Mouse (Mus musculus): ENCODE measurements around the gene Gm19426. TPM values are rescaled to one million over a fixed set of nuclear protein-coding genes. Genes with fewer than 3 reads are reported as not detected.

Gene Gm19426
- polyA plus RNA-seq (2012; rRNA removed), result 0.28 and 0.32 TPM in 2 replicates

- peaks cover 10% of the 10 kb centered on the region; the same call in 1 of the 2 replicates for H3K4me1 ChIP-seq (ENCODE audit: control insufficient read depth, insufficient read depth, insufficient read length)
- DNase-seq (ENCODE audit: low read depth in 1 of 2, low spot score in 2 of 2), result no peak
- peak within 1 kb of the TSS; percentile 60 for H3K4me3 ChIP-seq (ENCODE audit: extremely low read depth, insufficient read depth, insufficient read length)
- TF ChIP-seq CTCF (IDR thresholded peaks at IDR 0.05; ENCODE audit: extremely low read depth, insufficient read depth, insufficient read length, insufficient replicate concordance) (no peak), POLR2A (IDR thresholded peaks at IDR 0.05; ENCODE audit: low read depth, low read length) (no peak)
- under 1% methylated on average over 25 of the region's 25 CpGs for WGBS
- H3K27me3 ChIP-seq (ENCODE audit: control insufficient read depth, insufficient read depth, low read length), result peaks cover 14% of the 10 kb centered on the region
- no peaks in the 10 kb centered on the region for H3K36me3 ChIP-seq (ENCODE audit: control insufficient read depth, insufficient read depth, low read length)
- H3K27ac ChIP-seq (ENCODE audit: insufficient read depth, low read length), result peak within 1 kb of the TSS; percentile 66
These were observed at the start of gene Gm19426 for GRCm38 (mm10) chr2:84743561-84743960. TSS of gene Gm19426 (minus strand) at chr2:84743655.

DNA sequence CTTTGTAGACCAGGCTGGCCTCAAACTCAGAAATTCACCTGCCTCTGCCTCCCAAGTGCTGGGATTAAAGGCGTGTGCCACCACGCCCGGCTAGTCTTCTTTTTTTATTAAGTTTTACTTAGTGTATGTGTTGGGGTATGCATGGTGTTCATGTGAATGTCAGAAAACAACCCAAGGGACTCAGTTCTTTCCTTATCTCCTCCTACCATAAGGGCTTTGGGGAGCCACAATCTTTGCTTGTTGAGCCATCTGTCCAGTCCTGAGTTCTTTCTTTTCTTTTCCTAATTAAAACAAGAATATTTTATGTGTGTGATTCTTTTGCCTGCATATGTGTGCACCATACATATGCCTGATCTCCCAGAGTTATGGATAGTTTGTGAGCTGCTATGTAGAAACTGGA, 49.7 kb upstream of the Gm19426 start:
- WGBS, result 75% methylated on average over 3 of the region's 3 CpGs
- Histone ChIP-seq H3K36me3 (ENCODE audit: control insufficient read depth, insufficient read depth, low read length) (no peaks in the 10 kb centered on the region), H3K27ac (ENCODE audit: insufficient read depth, low read length) (no peak overlapping the region), H3K27me3 (ENCODE audit: control insufficient read depth, insufficient read depth, low read length) (no peaks in the 10 kb centered on the region), H3K4me1 (ENCODE audit: control insufficient read depth, insufficient read depth, insufficient read length) (no peaks in the 10 kb centered on the region), H3K4me3 (ENCODE audit: extremely low read depth, insufficient read depth, insufficient read length) (no peak overlapping the region)
- TF ChIP-seq POLR2A (IDR thresholded peaks at IDR 0.05; ENCODE audit: low read depth, low read length) (no peak), CTCF (IDR thresholded peaks at IDR 0.05; ENCODE audit: extremely low read depth, insufficient read depth, insufficient read length, insufficient replicate concordance) (no peak)
- no peak for DNase-seq (ENCODE audit: low read depth in 1 of 2, low spot score in 2 of 2)

GRCm38 (mm10) chr2:84792516-84792915, 49.1 kb upstream of the Gm19426 start:
- Histone ChIP-seq H3K4me3 (ENCODE audit: extremely low read depth, insufficient read depth, insufficient read length) (no peak overlapping the region), H3K27me3 (ENCODE audit: control insufficient read depth, insufficient read depth, low read length) (no peaks in the 10 kb centered on the region), H3K36me3 (ENCODE audit: control insufficient read depth, insufficient read depth, low read length) (no peaks in the 10 kb centered on the region), H3K4me1 (ENCODE audit: control insufficient read depth, insufficient read depth, insufficient read length) (no peaks in the 10 kb centered on the region), H3K27ac (ENCODE audit: insufficient read depth, low read length) (no peak overlapping the region)
- no peak for DNase-seq (ENCODE audit: low read depth in 1 of 2, low spot score in 2 of 2)
- 92% methylated on average over 3 of the region's 3 CpGs for WGBS
- TF ChIP-seq POLR2A (IDR thresholded peaks at IDR 0.05; ENCODE audit: low read depth, low read length) (no peak), CTCF (IDR thresholded peaks at IDR 0.05; ENCODE audit: extremely low read depth, insufficient read depth, insufficient read length, insufficient replicate concordance) (no peak)

DNA sequence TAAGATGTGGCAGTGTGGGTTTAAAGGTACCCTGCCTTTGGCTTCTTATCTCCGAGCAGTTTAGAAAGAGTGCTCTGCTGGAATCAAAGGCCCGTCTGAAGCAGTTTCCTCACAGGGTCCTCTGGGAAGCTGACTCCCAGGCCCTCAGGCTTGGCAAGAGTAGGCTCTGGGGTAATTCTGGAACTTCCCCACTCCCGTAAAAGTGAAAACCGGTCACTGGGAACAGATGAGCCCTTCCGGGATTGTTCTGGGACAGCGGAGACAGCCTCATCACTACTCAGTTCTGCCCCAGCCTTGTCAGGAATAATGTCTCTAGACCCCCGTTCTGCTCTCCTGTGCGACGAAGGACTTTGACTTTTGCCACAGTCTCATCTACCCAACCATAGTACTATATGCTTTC, 47.0 kb upstream of the Gm19426 start:
- no peak for TF ChIP-seq POLR2A (IDR thresholded peaks at IDR 0.05; ENCODE audit: low read depth, low read length)
- no peak for TF ChIP-seq CTCF (IDR thresholded peaks at IDR 0.05; ENCODE audit: extremely low read depth, insufficient read depth, insufficient read length, insufficient replicate concordance)
- no peaks in the 10 kb centered on the region for H3K27me3 ChIP-seq (ENCODE audit: control insufficient read depth, insufficient read depth, low read length)
- H3K4me1 ChIP-seq (ENCODE audit: control insufficient read depth, insufficient read depth, insufficient read length), result no peaks in the 10 kb centered on the region
- WGBS, result 85% methylated on average over 9 of the region's 9 CpGs
- no peaks in the 10 kb centered on the region for H3K36me3 ChIP-seq (ENCODE audit: control insufficient read depth, insufficient read depth, low read length)
- no peak for DNase-seq (ENCODE audit: low read depth in 1 of 2, low spot score in 2 of 2)
- H3K4me3 ChIP-seq (ENCODE audit: extremely low read depth, insufficient read depth, insufficient read length), result no peak overlapping the region
- no peak overlapping the region for H3K27ac ChIP-seq (ENCODE audit: insufficient read depth, low read length)

DNA sequence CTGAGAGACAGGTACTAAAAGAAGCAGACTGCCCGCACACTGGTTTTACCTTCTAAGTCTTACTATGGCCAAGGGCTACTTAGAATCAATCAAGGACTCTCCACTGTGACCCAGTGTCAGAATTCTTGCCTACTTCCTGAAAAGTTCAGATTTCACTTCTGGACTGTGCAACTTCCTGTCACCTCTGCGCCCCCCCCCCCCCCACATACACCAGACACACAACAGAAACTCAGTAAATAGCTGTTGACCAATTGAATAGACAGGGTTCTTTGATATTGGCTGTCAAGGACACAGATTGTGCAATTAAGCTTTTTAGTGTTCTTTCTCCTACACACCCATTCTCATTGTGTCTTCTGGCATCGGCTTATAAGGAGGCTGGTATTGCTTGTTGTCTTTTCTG, 44.9 kb upstream of the Gm19426 start:
- no peak for DNase-seq (ENCODE audit: low read depth in 1 of 2, low spot score in 2 of 2)
- Histone ChIP-seq H3K36me3 (ENCODE audit: control insufficient read depth, insufficient read depth, low read length) (no peaks in the 10 kb centered on the region), H3K27me3 (ENCODE audit: control insufficient read depth, insufficient read depth, low read length) (no peaks in the 10 kb centered on the region), H3K27ac (ENCODE audit: insufficient read depth, low read length) (no peak overlapping the region), H3K4me3 (ENCODE audit: extremely low read depth, insufficient read depth, insufficient read length) (no peak overlapping the region), H3K4me1 (ENCODE audit: control insufficient read depth, insufficient read depth, insufficient read length) (no peaks in the 10 kb centered on the region)
- WGBS, result 69% methylated on average over 3 of the region's 3 CpGs
- TF ChIP-seq POLR2A (IDR thresholded peaks at IDR 0.05; ENCODE audit: low read depth, low read length) (no peak), CTCF (IDR thresholded peaks at IDR 0.05; ENCODE audit: extremely low read depth, insufficient read depth, insufficient read length, insufficient replicate concordance) (no peak)

DNA sequence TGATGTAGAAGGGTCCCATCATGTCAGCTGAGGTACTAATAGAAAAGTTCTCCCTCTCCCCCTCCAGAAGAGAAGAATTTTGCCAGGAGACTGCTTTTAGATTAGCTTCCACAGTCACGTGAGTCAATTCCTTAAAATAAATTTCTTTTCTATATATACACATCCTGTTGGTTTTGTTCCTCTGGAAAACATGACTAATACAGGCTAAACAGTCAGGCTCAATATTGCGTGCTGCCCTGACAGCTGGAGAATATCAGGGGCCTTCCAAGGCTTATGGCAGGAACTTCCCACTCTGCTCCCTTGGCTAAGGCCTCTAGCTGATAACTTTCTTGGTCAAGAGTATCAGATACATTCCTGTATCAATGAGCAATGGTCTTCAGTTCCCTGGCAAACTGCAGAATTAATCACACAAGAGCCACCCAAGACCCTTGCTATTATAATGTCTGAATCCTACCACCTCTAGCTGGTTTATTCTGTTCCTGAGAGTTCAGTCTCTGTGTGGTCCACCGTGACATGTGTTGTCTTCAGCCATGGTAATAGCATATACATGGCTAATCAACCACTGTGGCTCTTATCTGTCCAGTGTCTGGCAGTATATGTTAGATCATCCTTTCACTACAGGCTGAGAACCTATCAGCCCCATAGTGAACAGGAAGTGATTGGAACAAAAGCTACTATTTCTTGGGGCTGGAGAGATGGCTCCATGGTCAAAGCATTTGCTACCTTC, 40.5 kb upstream of the Gm19426 start:
- WGBS, result 72% methylated on average over 3 of the region's 3 CpGs
- H3K4me1 ChIP-seq (ENCODE audit: control insufficient read depth, insufficient read depth, insufficient read length), result no peaks in the 10 kb centered on the region
- TF ChIP-seq POLR2A (IDR thresholded peaks at IDR 0.05; ENCODE audit: low read depth, low read length) (no peak), CTCF (IDR thresholded peaks at IDR 0.05; ENCODE audit: extremely low read depth, insufficient read depth, insufficient read length, insufficient replicate concordance) (no peak)
- no peak overlapping the region for H3K4me3 ChIP-seq (ENCODE audit: extremely low read depth, insufficient read depth, insufficient read length)
- no peak for DNase-seq (ENCODE audit: low read depth in 1 of 2, low spot score in 2 of 2)
- no peaks in the 10 kb centered on the region for H3K36me3 ChIP-seq (ENCODE audit: control insufficient read depth, insufficient read depth, low read length)
- no peak overlapping the region for H3K27ac ChIP-seq (ENCODE audit: insufficient read depth, low read length)
- no peaks in the 10 kb centered on the region for H3K27me3 ChIP-seq (ENCODE audit: control insufficient read depth, insufficient read depth, low read length)

GRCm38 (mm10) chr2:84783315-84783714, 39.9 kb upstream of the Gm19426 start:
- 5% methylated on average over 1 of the region's 1 CpGs for WGBS

More at GRCm38 (mm10) chr2:84783315-84783714, 39.9 kb upstream of the Gm19426 start:
- Histone ChIP-seq H3K27me3 (ENCODE audit: control insufficient read depth, insufficient read depth, low read length) (no peaks in the 10 kb centered on the region), H3K4me1 (ENCODE audit: control insufficient read depth, insufficient read depth, insufficient read length) (no peaks in the 10 kb centered on the region), H3K4me3 (ENCODE audit: extremely low read depth, insufficient read depth, insufficient read length) (no peak overlapping the region), H3K36me3 (ENCODE audit: control insufficient read depth, insufficient read depth, low read length) (no peaks in the 10 kb centered on the region), H3K27ac (ENCODE audit: insufficient read depth, low read length) (no peak overlapping the region)
- DNase-seq (ENCODE audit: low read depth in 1 of 2, low spot score in 2 of 2), result no peak
- TF ChIP-seq CTCF (IDR thresholded peaks at IDR 0.05; ENCODE audit: extremely low read depth, insufficient read depth, insufficient read length, insufficient replicate concordance) (no peak), POLR2A (IDR thresholded peaks at IDR 0.05; ENCODE audit: low read depth, low read length) (no peak)
